Mouse (Mus musculus) lung, adult 2 months (tissue): ENCODE data around the gene Cdk11b.

ENCODE experiments used
- CTCF ChIP-seq: fragments of 200-500 bp; IDR thresholded peaks from 2 replicates; pipeline ENCODE4 v1.5.1; 2011; ENCODE audit warnings: mild to moderate bottlenecking, low read length, control low read depth; ENCODE audit not compliant: insufficient read depth
- POLR2A ChIP-seq: fragments of 200-500 bp; IDR thresholded peaks from 2 replicates; pipeline ENCODE4 v1.6.1; 2011; ENCODE audit warnings: low read depth, mild to moderate bottlenecking, control low read depth, low read length, borderline replicate concordance; ENCODE audit errors: extremely low read depth

GRCm38 (mm10) chr4:155605132-155605531 is 19.5 kb upstream of the Cdk11b start:
- no peak for TF ChIP-seq CTCF
- TF ChIP-seq POLR2A = no peak
